In genomic region chr8:47306372-47306771, GRCm38 (mm10) we compare ENCODE assay signal across 19 mouse cellular contexts.
"Had no signal": no experiment of that assay in that cellular context is flagged by ENCODE, and none has a peak within 500 bp of the region (broad histone marks: within the 10 kb centered on the region; RNA-seq: fewer than 3 reads in every experiment).

No protein-coding gene starts in this region.

- H3K4me1 ChIP-seq: limb, embryonic 15.5 days; megakaryocyte, embryonic 14.5 days; midbrain, embryonic 10.5 days; midbrain, embryonic 13.5 days; neural tube, embryonic 13.5 days had no signal

- H3K4me2 ChIP-seq: limb, embryonic 15.5 days; liver, embryonic 11.5 days; lung, embryonic 14.5 days; midbrain, embryonic 13.5 days; neural tube, embryonic 13.5 days had no signal

- H3K9me3 ChIP-seq: limb, embryonic 15.5 days; midbrain, embryonic 10.5 days; midbrain, embryonic 13.5 days; neural tube, embryonic 13.5 days had no signal

- H3K27me3 ChIP-seq: limb, embryonic 15.5 days; megakaryocyte, embryonic 14.5 days; midbrain, embryonic 13.5 days; neural tube, embryonic 13.5 days had no signal

- H3K36me3 ChIP-seq: limb, embryonic 15.5 days; midbrain, embryonic 10.5 days; midbrain, embryonic 13.5 days; neural tube, embryonic 13.5 days had no signal

- ATAC-seq: liver, postnatal 0 days; lung, postnatal 0 days; midbrain, embryonic 13.5 days; midbrain, embryonic 16.5 days had no signal

- H3K4me3 ChIP-seq: limb, embryonic 15.5 days; megakaryocyte, embryonic 14.5 days; midbrain, embryonic 10.5 days; midbrain, embryonic 13.5 days; myocyte; neural tube, embryonic 13.5 days had no signal

- H3K9ac ChIP-seq: limb, embryonic 15.5 days; liver, embryonic 14.5 days; liver, postnatal 0 days; lung, embryonic 14.5 days; midbrain, embryonic 13.5 days; neural tube, embryonic 13.5 days had no signal

- H3K27ac ChIP-seq: kidney, postnatal 0 days; limb, embryonic 15.5 days; liver, embryonic 14.5 days; midbrain, embryonic 10.5 days; midbrain, embryonic 13.5 days; neural tube, embryonic 13.5 days had no signal

- DNase-seq: kidney, adult 2 months; kidney, postnatal 25 days; left cerebral cortex, postnatal 4 days; liver, postnatal 0 days; lung, embryonic 14.5 days; retina, postnatal 1 day; thymus, adult 18-20 months; thymus, postnatal 4 days had no signal
